Mouse (Mus musculus): ENCODE data around the gene Sphk2. TPM values are rescaled to one million over a fixed set of nuclear protein-coding genes. Genes with fewer than 3 reads are reported as not detected.
A peak's percentile ranks its signal among the peaks of the same experiment; 100 is the strongest.

Sphk2 gene
- polyA plus RNA-seq, 2 experiments, result 27.5 to 36.9 TPM

- no peak for TF ChIP-seq POLR2A (IDR thresholded peaks at IDR 0.05; ENCODE audit: borderline replicate concordance, extremely low read depth, insufficient read depth, insufficient read length)
- peaks cover 48% of the 10 kb centered on the region for H3K36me3 ChIP-seq (ENCODE audit: control insufficient read depth, insufficient read depth, low read length)
- no peak for DNase-seq (ENCODE audit: low spot score)
- peak overlapping the region; percentile 89 for H3K4me2 ChIP-seq (replicated peaks; ENCODE audit: low read depth, low read length, severe bottlenecking)
- peaks cover 31% of the 10 kb centered on the region for H3K4me1 ChIP-seq (ENCODE audit: control insufficient read depth, insufficient read depth, low read length)
- H3K27me3 ChIP-seq (ENCODE audit: control insufficient read depth, insufficient read depth, low read length), result no peaks in the 10 kb centered on the region
- peak overlapping the region; percentile 77 for H3K4me3 ChIP-seq (replicated peaks; ENCODE audit: low read length)
- no peak for ATAC-seq (ENCODE audit: low FRiP score, low read depth)
- no peaks in the 10 kb centered on the region for H3K9me3 ChIP-seq (ENCODE audit: control insufficient read depth, low read length)
- peak overlapping the region; percentile 92 for H3K27ac ChIP-seq (replicated peaks; ENCODE audit: low read depth, low read length)
- H3K9ac ChIP-seq (ENCODE audit: low read depth, low read length, severe bottlenecking), result peak overlapping the region; percentile 96
- WGBS, result under 1% methylated on average over 20 of the region's 20 CpGs
These were observed 529 bp upstream of the Sphk2 start for GRCm38 (mm10) chr7:45718331-45718730.

GRCm38 (mm10) chr7:45716952-45717917, 567 bp downstream of the Sphk2 start:
- no peaks in the 10 kb centered on the region for H3K9me3 ChIP-seq (ENCODE audit: control insufficient read depth, low read length)
- no peak for TF ChIP-seq POLR2A (IDR thresholded peaks at IDR 0.05; ENCODE audit: borderline replicate concordance, extremely low read depth, insufficient read depth, insufficient read length)
- H3K27ac ChIP-seq (replicated peaks; ENCODE audit: low read depth, low read length), result peak overlapping the region; percentile 70
- ATAC-seq (ENCODE audit: low FRiP score, low read depth), result peak; percentile 38
- peaks cover 31% of the 10 kb centered on the region for H3K4me1 ChIP-seq (ENCODE audit: control insufficient read depth, insufficient read depth, low read length)
- H3K4me2 ChIP-seq (replicated peaks; ENCODE audit: low read depth, low read length, severe bottlenecking), result peak overlapping the region; percentile 88
- peaks cover 49% of the 10 kb centered on the region for H3K36me3 ChIP-seq (ENCODE audit: control insufficient read depth, insufficient read depth, low read length)
- no peak for DNase-seq (ENCODE audit: low spot score)
- H3K4me3 ChIP-seq (replicated peaks; ENCODE audit: low read length), result peak overlapping the region; percentile 77
- 8% methylated on average over 31 of the region's 31 CpGs for WGBS
- no peaks in the 10 kb centered on the region for H3K27me3 ChIP-seq (ENCODE audit: control insufficient read depth, insufficient read depth, low read length)
- H3K9ac ChIP-seq (ENCODE audit: low read depth, low read length, severe bottlenecking), result peak overlapping the region; percentile 73

- no peaks in the 10 kb centered on the region for H3K27me3 ChIP-seq (ENCODE audit: control insufficient read depth, insufficient read depth, low read length)
- peak overlapping the region; percentile 88 for H3K4me2 ChIP-seq (replicated peaks; ENCODE audit: low read depth, low read length, severe bottlenecking)
- no peak overlapping the region for H3K27ac ChIP-seq (replicated peaks; ENCODE audit: low read depth, low read length)
- peaks cover 31% of the 10 kb centered on the region for H3K4me1 ChIP-seq (ENCODE audit: control insufficient read depth, insufficient read depth, low read length)
- ATAC-seq (ENCODE audit: low FRiP score, low read depth) (no peak), DNase-seq (ENCODE audit: low spot score) (no peak)
- peak overlapping the region; percentile 77; the same call in 1 of the 2 replicates for H3K4me3 ChIP-seq (replicated peaks; ENCODE audit: low read length)
- no peaks in the 10 kb centered on the region for H3K9me3 ChIP-seq (ENCODE audit: control insufficient read depth, low read length)
- H3K9ac ChIP-seq (ENCODE audit: low read depth, low read length, severe bottlenecking), result no peak overlapping the region
- H3K36me3 ChIP-seq (ENCODE audit: control insufficient read depth, insufficient read depth, low read length), result peaks cover 49% of the 10 kb centered on the region
- 91% methylated on average over 3 of the region's 3 CpGs for WGBS
- TF ChIP-seq POLR2A (IDR thresholded peaks at IDR 0.05; ENCODE audit: borderline replicate concordance, extremely low read depth, insufficient read depth, insufficient read length), result no peak
These were observed 1.3 kb downstream of the Sphk2 start for GRCm38 (mm10) chr7:45716460-45716857.

GRCm38 (mm10) chr7:45715741-45716459, 1.9 kb downstream of the Sphk2 start:
- Histone ChIP-seq H3K36me3 (ENCODE audit: control insufficient read depth, insufficient read depth, low read length) (peaks cover 49% of the 10 kb centered on the region), H3K27me3 (ENCODE audit: control insufficient read depth, insufficient read depth, low read length) (no peaks in the 10 kb centered on the region), H3K4me2 (replicated peaks; ENCODE audit: low read depth, low read length, severe bottlenecking) (peak overlapping the region; percentile 88), H3K4me3 (replicated peaks; ENCODE audit: low read length) (peak overlapping the region; percentile 47), H3K9ac (ENCODE audit: low read depth, low read length, severe bottlenecking) (peak overlapping the region; percentile 34; the same call in 1 of the 2 replicates), H3K27ac (replicated peaks; ENCODE audit: low read depth, low read length) (no peak overlapping the region; the same call in 1 of the 2 replicates), H3K9me3 (ENCODE audit: control insufficient read depth, low read length) (no peaks in the 10 kb centered on the region), H3K4me1 (ENCODE audit: control insufficient read depth, insufficient read depth, low read length) (peaks cover 31% of the 10 kb centered on the region)
- no peak for DNase-seq (ENCODE audit: low spot score)
- no peak for TF ChIP-seq POLR2A (IDR thresholded peaks at IDR 0.05; ENCODE audit: borderline replicate concordance, extremely low read depth, insufficient read depth, insufficient read length)
- 85% methylated on average over 19 of the region's 19 CpGs for WGBS
- no peak for ATAC-seq (ENCODE audit: low FRiP score, low read depth)

GRCm38 (mm10) chr7:45715090-45715708, 2.6 kb downstream of the Sphk2 start, which contains the start of gene Rpl18:
Rpl18 (plus strand) TSS chr7:45715457.
- Histone ChIP-seq H3K4me1 (ENCODE audit: control insufficient read depth, insufficient read depth, low read length) (peaks cover 31% of the 10 kb centered on the region), H3K27me3 (ENCODE audit: control insufficient read depth, insufficient read depth, low read length) (no peaks in the 10 kb centered on the region), H3K4me2 (replicated peaks; ENCODE audit: low read depth, low read length, severe bottlenecking) (peak within 1 kb of the TSS; percentile 88), H3K9me3 (ENCODE audit: control insufficient read depth, low read length) (no peaks in the 10 kb centered on the region), H3K36me3 (ENCODE audit: control insufficient read depth, insufficient read depth, low read length) (peaks cover 49% of the 10 kb centered on the region), H3K9ac (ENCODE audit: low read depth, low read length, severe bottlenecking) (peak within 1 kb of the TSS; percentile 49), H3K27ac (replicated peaks; ENCODE audit: low read depth, low read length) (no peak within 1 kb of the TSS; the same call in 1 of the 2 replicates), H3K4me3 (replicated peaks; ENCODE audit: low read length) (peak within 1 kb of the TSS; percentile 47)
- TF ChIP-seq POLR2A (IDR thresholded peaks at IDR 0.05; ENCODE audit: borderline replicate concordance, extremely low read depth, insufficient read depth, insufficient read length), result peak; percentile 42; the same call in 1 of the 2 replicates
- peak; percentile 98 for DNase-seq (ENCODE audit: low spot score)
- WGBS, result 7% methylated on average over 33 of the region's 34 CpGs
- peak; percentile 92 for ATAC-seq (ENCODE audit: low FRiP score, low read depth)

Data from limb, embryonic 14.5 days (tissue).